Mouse (Mus musculus) MEL (cell line): ENCODE data around the gene Nr0b2.

Experiments used
- CHD2 ChIP-seq: IDR thresholded peaks from 2 replicates; pipeline ENCODE4 v1.6.1; 2011; ENCODE audit warnings: low read length, improper control_type of control experiment
- CTCF ChIP-seq, 3 experiments: IDR thresholded peaks in 2 of 3; conservative IDR thresholded peaks in 1 of 3; 2 replicates each; pipeline ENCODE4 v1.5.1; 2011 to 2012; ENCODE audit warnings: low read length in 3 of 3, low read depth in 2 of 3, mild to moderate bottlenecking in 2 of 3, improper control_type of control experiment in 1 of 3, inconsistent platforms in 1 of 3, mixed read lengths in 1 of 3, moderate library complexity in 1 of 3; ENCODE audit not compliant: control insufficient read depth in 1 of 3, insufficient read depth in 1 of 3, poor library complexity in 1 of 3, severe bottlenecking in 1 of 3
- GATA1 ChIP-seq: IDR thresholded peaks from 2 replicates; pipeline ENCODE4 v1.6.1; 2011; ENCODE audit warnings: low read depth, low read length, improper control_type of control experiment
- KAT2A ChIP-seq: conservative IDR thresholded peaks from 2 replicates; pipeline ENCODE4 v1.6.1; 2012; ENCODE audit warnings: low read depth, low read length, improper control_type of control experiment, inconsistent platforms
- MAX ChIP-seq: IDR thresholded peaks from 2 replicates; pipeline ENCODE4 v1.6.1; 2011; ENCODE audit warnings: low read length, improper control_type of control experiment
- MEF2A ChIP-seq: IDR thresholded peaks from 2 replicates; pipeline ENCODE4 v1.6.1; 2014; ENCODE audit warnings: low read depth, mild to moderate bottlenecking, inconsistent platforms, low read length, improper control_type of control experiment; ENCODE audit not compliant: poor library complexity, insufficient replicate concordance, severe bottlenecking; ENCODE audit errors: extremely low read depth
- MXI1 ChIP-seq: IDR thresholded peaks from 2 replicates; pipeline ENCODE4 v1.6.1; 2011; ENCODE audit warnings: mild to moderate bottlenecking, low read depth, low read length, improper control_type of control experiment
- POLR2A ChIP-seq, 2 experiments: IDR thresholded peaks; 2 replicates each; pipeline ENCODE4 v1.6.1; 2011 to 2012; ENCODE audit warnings: low read length in 2 of 2, mild to moderate bottlenecking in 2 of 2, control low read depth in 1 of 2, improper control_type of control experiment in 1 of 2, low read depth in 1 of 2, moderate library complexity in 1 of 2; ENCODE audit not compliant: control insufficient read depth in 1 of 2, insufficient read depth in 1 of 2, poor library complexity in 1 of 2
- POLR2AphosphoS5 ChIP-seq: IDR thresholded peaks from 2 replicates; pipeline ENCODE4 v1.6.1; 2012; ENCODE audit warnings: low read depth, borderline replicate concordance, mild to moderate bottlenecking, inconsistent platforms, low read length, moderate library complexity, mixed read lengths
- SMC3 ChIP-seq: IDR thresholded peaks from 2 replicates; pipeline ENCODE4 v1.6.1; 2011; ENCODE audit warnings: low read depth, low read length, improper control_type of control experiment

- TF ChIP-seq POLR2AphosphoS5 (no peak), CHD2 (no peak), KAT2A (no peak), MAX (no peak), POLR2A (IDR thresholded peaks at IDR 0.05; ENCODE audit: control insufficient read depth in 1 of 2, insufficient read depth in 1 of 2, low read depth in 1 of 2, low read length in 2 of 2, poor library complexity in 1 of 2) (no peak), CTCF (IDR thresholded peaks at IDR 0.05 in 2 of 3, conservative IDR thresholded peaks at IDR 0.05 in 1 of 3; ENCODE audit: control insufficient read depth in 1 of 3, insufficient read depth in 1 of 3, low read depth in 2 of 3, low read length in 3 of 3, poor library complexity in 1 of 3, severe bottlenecking in 1 of 3) (no peak), MXI1 (no peak), GATA1 (no peak), SMC3 (no peak), MEF2A (no peak)
These were observed 44.2 kb upstream of the Nr0b2 start for GRCm38 (mm10) chr4:133508990-133509389.
